Mouse (Mus musculus): ENCODE measurements at regions not wholly inside any gene's neighbourhood (a gene's known extent, or its start where the extent isn't known, plus 50 kb on each side); places are given as distances from the start of the nearest gene placed in this dataset.

DNA sequence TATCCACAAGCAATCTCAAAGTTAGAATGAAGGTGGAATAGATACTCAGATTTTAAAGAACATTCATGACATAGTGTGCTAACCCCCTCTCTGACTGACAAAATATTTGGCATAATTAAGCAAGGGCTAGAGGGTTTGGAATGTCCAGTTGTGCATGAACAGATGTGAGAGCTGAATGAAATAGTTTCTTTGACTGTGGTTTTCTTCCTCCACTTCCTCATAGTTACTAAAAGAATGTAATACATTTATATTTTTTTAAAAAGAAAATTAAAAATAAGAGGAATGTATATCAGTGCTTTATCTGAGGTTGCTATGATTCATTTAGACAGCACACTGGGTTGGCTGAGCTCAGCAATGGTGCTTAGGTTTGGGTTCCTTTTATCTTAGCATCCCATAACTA is 176.2 kb upstream of the Eya4 start:
- TF ChIP-seq CTCF (IDR thresholded peaks at IDR 0.05; ENCODE audit: insufficient read depth, low read depth, low read length) (no peak), POLR2A (IDR thresholded peaks at IDR 0.05; ENCODE audit: insufficient read depth, low read depth, low read length) (no peak)

Measured in olfactory bulb, adult 2 months (tissue).